ENCODE assay signal across 9 mouse cellular contexts in genomic region chr7:19589917-19590316, GRCm38 (mm10). TPM values are rescaled to one million over a fixed set of nuclear protein-coding genes. Genes with fewer than 3 reads are reported as not detected.
DNase-seq lines count a peak whose midpoint lies in the region; ATAC-seq lines count a peak whose summit lies in the region.
"Had no signal": no experiment of that assay in that cellular context is flagged by ENCODE, and none has a peak within 500 bp of the region (broad histone marks: within the 10 kb centered on the region; RNA-seq: fewer than 3 reads in every experiment).

No protein-coding gene starts in this region.

- H3K4me3 ChIP-seq in midbrain, embryonic 13.5 days (replicated peaks): no peak overlapping the region
- H3K4me3 ChIP-seq: embryonic facial prominence, embryonic 13.5 days had no signal

- intact Hi-C loops in left cerebral cortex, postnatal 4 days (cut with DNase I): loop anchor here (10.0 kb wide), 1 partner anchor 45 kb away; no protein-coding TSS in a partner anchor

- no peak overlapping the region for H3K4me2 ChIP-seq in midbrain, embryonic 13.5 days (replicated peaks)
- H3K4me2 ChIP-seq: embryonic facial prominence, embryonic 13.5 days had no signal

- peaks cover 99% of the 10 kb centered on the region for H3K36me3 ChIP-seq in midbrain, embryonic 13.5 days

- DNase-seq in 416B (ENCODE audit: low read depth): peak; percentile 88
- peak; percentile 78 for DNase-seq in gastrocnemius, postnatal 10 days
- peak; percentile 69 for DNase-seq in kidney, adult 18-20 months
- DNase-seq in left cerebral cortex, postnatal 4 days: peak; percentile 81
- DNase-seq in spleen, postnatal 10 days (ENCODE audit: low spot score in 2 of 2): peak; percentile 69 to 88

- no peak overlapping the region for H3K9ac ChIP-seq in midbrain, embryonic 13.5 days (replicated peaks)
- H3K9ac ChIP-seq: embryonic facial prominence, embryonic 13.5 days had no signal

- H3K9me3 ChIP-seq in midbrain, embryonic 13.5 days: no peaks in the 10 kb centered on the region
- H3K9me3 ChIP-seq: embryonic facial prominence, embryonic 13.5 days had no signal

- H3K27ac ChIP-seq in midbrain, embryonic 13.5 days: no peak overlapping the region
- H3K27ac ChIP-seq: embryonic facial prominence, embryonic 13.5 days had no signal

- no peaks in the 10 kb centered on the region for H3K27me3 ChIP-seq in midbrain, embryonic 13.5 days
- H3K27me3 ChIP-seq: embryonic facial prominence, embryonic 13.5 days had no signal

- no peaks in the 10 kb centered on the region for H3K4me1 ChIP-seq in midbrain, embryonic 13.5 days (replicated peaks)
- H3K4me1 ChIP-seq: embryonic facial prominence, embryonic 13.5 days had no signal

- 71% methylated on average over 3 of the region's 3 CpGs for WGBS in midbrain, embryonic 13.5 days

- ATAC-seq in activated CD4-positive, CD25-positive, alpha-beta regulatory T cell, adult 4 months: peak; percentile 66
- peak; percentile 82 for ATAC-seq in common myeloid progenitor, adult 5-6 weeks (replicated peaks; ENCODE audit: low read depth, poor library complexity, severe bottlenecking)
- peak; percentile 54 for ATAC-seq in midbrain, embryonic 13.5 days

RNA-seq across cellular contexts. Expression of gene Gemin7, which starts 12.5 kb away (rescaled TPM):
- 10 to 100 TPM; 88.3 to 91.8 TPM for polyA plus RNA-seq in activated CD4-positive, CD25-positive, alpha-beta regulatory T cell, adult 4 months (2017; shearing (Covaris generic))
- 41.0 and 56.4 TPM in 2 replicates for total RNA-seq in common myeloid progenitor, adult 5-6 weeks (2017)
- total RNA-seq in gastrocnemius, postnatal 10 days (2021): 10 to 100 TPM; 52.0 to 59.8 TPM
- total RNA-seq in left cerebral cortex, postnatal 4 days (2021): 10 to 100 TPM; 56.0 to 58.2 TPM
- 134 and 138 TPM in 2 replicates for polyA plus RNA-seq in midbrain, embryonic 13.5 days (2015; fragmentation: Nextera tagmentation; extraction: Ambion mirVana)

RNA-seq across cellular contexts. Expression of gene Zfp296, which starts 12.8 kb away (rescaled TPM):
- 1 to 10 TPM in 1 of 2 experiments, under 1 TPM in 1; 0.46 to 2.3 TPM for polyA plus RNA-seq in activated CD4-positive, CD25-positive, alpha-beta regulatory T cell, adult 4 months (2017; shearing (Covaris generic))
- total RNA-seq in common myeloid progenitor, adult 5-6 weeks (2017): 2.6 and 6.3 TPM in 2 replicates
- total RNA-seq in gastrocnemius, postnatal 10 days (2021): under 1 TPM; 0.21 to 0.23 TPM
- total RNA-seq in left cerebral cortex, postnatal 4 days (2021): under 1 TPM; 0.22 to 0.24 TPM
- 0.26 and 0.31 TPM in 2 replicates for polyA plus RNA-seq in midbrain, embryonic 13.5 days (2015; fragmentation: Nextera tagmentation; extraction: Ambion mirVana)

RNA-seq across cellular contexts. Expression of gene Clasrp, which starts 14.4 kb away (rescaled TPM):
- polyA plus RNA-seq in activated CD4-positive, CD25-positive, alpha-beta regulatory T cell, adult 4 months (2017; shearing (Covaris generic)): 1 to 10 TPM; 8.4 to 9.7 TPM
- total RNA-seq in common myeloid progenitor, adult 5-6 weeks (2017): 27.3 and 33.4 TPM in 2 replicates
- 10 to 100 TPM; 15.2 to 23.2 TPM for total RNA-seq in gastrocnemius, postnatal 10 days (2021)
- 100 to 1,000 TPM in 1 of 2 experiments, 10 to 100 TPM in 1; 98.0 to 106 TPM for total RNA-seq in left cerebral cortex, postnatal 4 days (2021)
- polyA plus RNA-seq in midbrain, embryonic 13.5 days (2015; fragmentation: Nextera tagmentation; extraction: Ambion mirVana): 54.0 and 65.0 TPM in 2 replicates

RNA-seq across cellular contexts. Expression of gene Ppp1r37, which starts 27.0 kb away (rescaled TPM):
- polyA plus RNA-seq in activated CD4-positive, CD25-positive, alpha-beta regulatory T cell, adult 4 months (2017; shearing (Covaris generic)): 1 to 10 TPM; 3.2 TPM
- total RNA-seq in common myeloid progenitor, adult 5-6 weeks (2017): 10.5 and 14.9 TPM in 2 replicates
- 10 to 100 TPM; 38.7 to 41.1 TPM for total RNA-seq in gastrocnemius, postnatal 10 days (2021)
- total RNA-seq in left cerebral cortex, postnatal 4 days (2021): 10 to 100 TPM; 81.1 to 85.1 TPM
- 25.7 and 37.0 TPM in 2 replicates for polyA plus RNA-seq in midbrain, embryonic 13.5 days (2015; fragmentation: Nextera tagmentation; extraction: Ambion mirVana)

RNA-seq across cellular contexts. Expression of gene Relb, which starts 39.3 kb away (rescaled TPM):
- 10 to 100 TPM; 12.6 to 14.5 TPM for polyA plus RNA-seq in activated CD4-positive, CD25-positive, alpha-beta regulatory T cell, adult 4 months (2017; shearing (Covaris generic))
- 2.8 and 3.1 TPM in 2 replicates for total RNA-seq in common myeloid progenitor, adult 5-6 weeks (2017)
- 1 to 10 TPM; 7.3 to 9.0 TPM for total RNA-seq in gastrocnemius, postnatal 10 days (2021)
- 1 to 10 TPM; 5.5 to 7.5 TPM for total RNA-seq in left cerebral cortex, postnatal 4 days (2021)
- 3.8 and 4.1 TPM in 2 replicates for polyA plus RNA-seq in midbrain, embryonic 13.5 days (2015; fragmentation: Nextera tagmentation; extraction: Ambion mirVana)
